Mouse (Mus musculus) stomach, embryonic 16.5 days (tissue): ENCODE results near the gene Ern1. TPM values are rescaled to one million over a fixed set of nuclear protein-coding genes. Genes with fewer than 3 reads are reported as not detected.

Experiments
- ATAC-seq: fragments of 200-750 bp; cut with Nextera tagmentation; 2 replicates; pipeline ENCODE4 v1.8.0; 2017; ENCODE audit warnings: moderate number of reproducible peaks, moderate TSS enrichment; ENCODE audit not compliant: insufficient read depth, low FRiP score
- H3K27ac ChIP-seq: fragments of 300-500 bp; sonication (generic); 2 replicates; pipeline ENCODE4 v1.5.1; 2014; ENCODE audit warnings: low read length
- H3K27me3 ChIP-seq: fragments of 300-500 bp; sonication (generic); 2 replicates; pipeline ENCODE4 v1.6.1; 2014; ENCODE audit warnings: low read length, control low read depth, mixed read lengths; ENCODE audit not compliant: control insufficient read depth, insufficient read depth
- H3K36me3 ChIP-seq: fragments of 300-500 bp; sonication (generic); 2 replicates; pipeline ENCODE4 v1.6.1; 2014; ENCODE audit warnings: low read length; ENCODE audit not compliant: control insufficient read depth, insufficient read depth
- H3K4me1 ChIP-seq: fragments of 300-500 bp; sonication (generic); 2 replicates; pipeline ENCODE4 v1.6.1; 2014; ENCODE audit warnings: low read length, control low read depth, mixed read lengths; ENCODE audit not compliant: control insufficient read depth, insufficient read depth
- H3K4me2 ChIP-seq: fragments of 300-500 bp; sonication (generic); 2 replicates; pipeline ENCODE4 v1.6.1; 2014; ENCODE audit warnings: low read depth, low read length, mixed read lengths
- H3K4me3 ChIP-seq: fragments of 300-500 bp; sonication (generic); replicated peaks from 2 replicates; pipeline ENCODE4 v1.5.1; 2014; ENCODE audit warnings: mild to moderate bottlenecking, low read length
- H3K9ac ChIP-seq: fragments of 300-500 bp; sonication (generic); 2 replicates; pipeline ENCODE4 v1.6.1; 2014; ENCODE audit warnings: low read length
- H3K9me3 ChIP-seq: fragments of 300-500 bp; sonication (generic); replicated peaks from 2 replicates; pipeline ENCODE4 v1.6.1; 2016; ENCODE audit warnings: low read length, control low read depth; ENCODE audit not compliant: control insufficient read depth
- WGBS: fragments of 180-500 bp; shearing (Covaris S2); extraction: QIAGEN DNeasy Blood & Tissue Kit; methylation state at CpG from one replicate; pipeline ENCODE4 v1.1.7; 2014; 5-methylcytosine and 5-hydroxymethylcytosine counted together
- polyA plus RNA-seq: library from polyadenylated mRNA; unstranded; fragments of >200 nt; fragmentation: Nextera tagmentation; extraction: Ambion mirVana; gene quantifications from 2 replicates; pipeline ENCODE4 v1.2.1, GENCODE M21; 2015

The Ern1 gene
- polyA plus RNA-seq, 1 experiment from 2014 or later: 9.4 TPM

DNA sequence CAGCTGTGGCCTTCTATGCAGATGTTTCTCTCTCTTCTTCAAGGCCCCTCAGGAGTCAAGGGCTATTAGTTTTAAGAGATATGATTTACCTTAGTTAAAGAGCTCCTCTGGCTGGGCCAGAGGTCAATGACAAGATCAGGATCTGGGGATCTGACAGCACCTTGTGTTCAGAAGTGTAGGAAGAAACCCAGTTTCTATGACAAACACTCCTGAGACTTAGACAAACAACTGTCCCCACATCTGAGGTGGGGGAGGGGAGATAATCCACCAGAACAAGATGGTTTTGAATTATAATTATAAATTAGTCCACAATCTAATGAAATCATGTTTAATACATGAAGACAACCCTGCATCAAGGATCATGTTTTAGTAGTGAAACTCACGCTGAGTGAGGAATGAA lies 8.9 kb downstream of the Ern1 start:
- Histone ChIP-seq H3K27me3 (no peaks in the 10 kb centered on the region), H3K36me3 (no peaks in the 10 kb centered on the region), H3K4me1 (no peaks in the 10 kb centered on the region), H3K9ac (no peak overlapping the region), H3K27ac (no peak overlapping the region), H3K4me2 (no peak overlapping the region), H3K4me3 (no peak overlapping the region), H3K9me3 (no peaks in the 10 kb centered on the region)
- no peak for ATAC-seq
- 49% methylated on average over 1 of the region's 1 CpGs for WGBS

DNA sequence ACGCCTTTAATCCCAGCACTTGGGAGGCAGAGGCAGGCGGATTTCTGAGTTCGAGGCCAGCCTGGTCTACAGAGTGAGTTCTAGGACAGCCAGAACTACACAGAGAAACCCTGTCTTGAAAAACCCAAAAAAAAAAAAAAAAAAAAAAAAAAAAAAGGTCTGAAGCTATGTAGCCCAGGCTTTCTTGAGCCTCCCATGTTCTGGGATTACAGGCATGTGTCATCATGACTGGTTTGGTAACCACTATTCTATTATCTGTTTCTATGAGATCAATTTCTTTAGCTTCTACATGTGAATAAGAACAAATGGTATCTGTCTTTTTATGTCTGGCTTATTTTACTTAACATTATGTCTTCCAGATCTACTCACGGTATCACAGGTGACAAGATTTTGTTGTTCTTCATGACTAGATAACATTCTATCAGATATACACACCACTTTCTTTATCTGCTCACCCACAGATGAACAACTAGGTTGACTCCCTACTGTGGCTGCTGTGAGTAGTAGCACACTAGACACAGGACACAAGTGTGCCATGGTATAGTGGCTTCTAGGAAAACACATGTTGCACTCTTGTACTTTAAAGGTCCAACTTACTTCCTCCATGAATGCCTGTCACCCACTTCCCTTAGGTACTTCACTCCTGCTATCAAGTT lies 10.0 kb downstream of the Ern1 start:
- no peaks in the 10 kb centered on the region for H3K9me3 ChIP-seq
- H3K4me3 ChIP-seq: no peak overlapping the region
- H3K4me1 ChIP-seq: peaks cover 4% of the 10 kb centered on the region; the same call in 1 of the 2 replicates
- ATAC-seq: no peak
- WGBS: 94% methylated on average over 4 of the region's 4 CpGs
- H3K4me2 ChIP-seq: no peak overlapping the region
- H3K27me3 ChIP-seq: no peaks in the 10 kb centered on the region
- H3K36me3 ChIP-seq: no peaks in the 10 kb centered on the region
- H3K9ac ChIP-seq: no peak overlapping the region
- H3K27ac ChIP-seq: no peak overlapping the region

DNA sequence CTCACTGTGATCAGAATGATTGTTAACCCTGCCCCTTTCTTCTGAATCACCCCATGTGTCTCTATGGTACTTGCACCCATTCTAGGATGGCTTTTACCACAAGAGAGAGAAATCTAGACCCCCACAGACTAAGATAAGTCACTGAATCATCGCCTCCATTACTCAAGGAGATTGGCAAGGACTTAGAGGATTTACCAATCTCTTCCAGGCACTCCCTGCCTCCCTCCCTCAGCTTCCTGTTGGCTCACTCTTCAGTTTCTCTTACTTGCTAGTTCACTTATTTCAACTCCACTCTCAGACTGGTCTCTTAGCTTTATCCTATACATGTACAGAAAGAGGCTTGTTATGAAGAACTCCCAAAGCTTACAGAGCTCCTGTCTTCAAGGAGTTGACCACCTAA lies 12.3 kb downstream of the Ern1 start:
- Histone ChIP-seq H3K4me2 (no peak overlapping the region), H3K4me1 (peaks cover 6% of the 10 kb centered on the region; the same call in 1 of the 2 replicates), H3K27me3 (no peaks in the 10 kb centered on the region), H3K27ac (no peak overlapping the region), H3K9ac (no peak overlapping the region), H3K36me3 (no peaks in the 10 kb centered on the region), H3K4me3 (no peak overlapping the region), H3K9me3 (no peaks in the 10 kb centered on the region)
- no peak for ATAC-seq
- 78% methylated on average over 1 of the region's 1 CpGs for WGBS

DNA sequence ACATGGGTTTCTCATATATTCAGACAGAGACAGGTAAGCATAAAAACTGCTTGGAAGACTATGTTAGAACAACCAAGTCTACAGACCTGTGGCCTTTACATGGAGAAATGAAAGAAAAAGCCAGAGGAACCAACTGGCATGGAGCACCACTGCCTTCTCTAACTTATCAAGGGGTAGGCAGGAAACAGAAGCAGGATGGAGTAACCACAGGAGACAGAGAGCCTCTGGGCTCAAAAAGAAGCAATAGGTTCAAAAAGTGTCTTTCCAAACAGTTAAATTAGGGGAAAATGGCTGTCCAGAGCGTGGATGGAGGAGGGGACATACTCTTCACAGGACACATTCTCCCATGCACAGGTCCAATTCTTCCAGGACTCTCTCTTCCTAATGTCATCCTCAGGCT lies 16.0 kb downstream of the Ern1 start:
- no peak overlapping the region for H3K4me2 ChIP-seq
- peaks cover 6% of the 10 kb centered on the region; the same call in 1 of the 2 replicates for H3K4me1 ChIP-seq
- H3K4me3 ChIP-seq: no peak overlapping the region
- no peaks in the 10 kb centered on the region for H3K9me3 ChIP-seq
- H3K27ac ChIP-seq: no peak overlapping the region
- no peak overlapping the region for H3K9ac ChIP-seq
- no peaks in the 10 kb centered on the region for H3K36me3 ChIP-seq
- 79% methylated on average over 1 of the region's 1 CpGs for WGBS
- no peak for ATAC-seq
- H3K27me3 ChIP-seq: no peaks in the 10 kb centered on the region

DNA sequence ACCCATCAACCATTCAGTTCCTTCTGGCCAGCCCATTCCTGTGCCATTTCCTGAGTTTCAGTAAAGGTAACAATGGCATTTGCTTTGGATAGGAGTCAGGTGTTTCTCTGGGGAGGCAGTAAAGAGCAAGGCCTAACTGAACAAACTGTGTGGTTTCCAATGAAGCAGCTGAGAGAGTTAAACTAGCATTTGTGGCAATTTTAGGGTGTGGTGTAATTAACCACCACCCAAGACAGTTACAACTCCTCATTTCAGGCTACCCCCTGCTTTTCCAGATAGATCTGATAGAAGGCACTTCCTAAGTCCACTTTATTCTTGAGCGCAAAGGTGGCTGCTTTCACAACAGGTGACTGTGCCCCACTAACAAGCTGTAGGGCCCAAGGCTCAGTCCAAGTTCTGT lies 19.1 kb downstream of the Ern1 start:
- Histone ChIP-seq H3K27me3 (no peaks in the 10 kb centered on the region), H3K9me3 (no peaks in the 10 kb centered on the region), H3K27ac (no peak overlapping the region), H3K36me3 (no peaks in the 10 kb centered on the region), H3K4me2 (no peak overlapping the region), H3K9ac (no peak overlapping the region), H3K4me3 (no peak overlapping the region), H3K4me1 (peaks cover 6% of the 10 kb centered on the region; the same call in 1 of the 2 replicates)
- 97% methylated on average over 1 of the region's 1 CpGs for WGBS
- no peak for ATAC-seq

DNA sequence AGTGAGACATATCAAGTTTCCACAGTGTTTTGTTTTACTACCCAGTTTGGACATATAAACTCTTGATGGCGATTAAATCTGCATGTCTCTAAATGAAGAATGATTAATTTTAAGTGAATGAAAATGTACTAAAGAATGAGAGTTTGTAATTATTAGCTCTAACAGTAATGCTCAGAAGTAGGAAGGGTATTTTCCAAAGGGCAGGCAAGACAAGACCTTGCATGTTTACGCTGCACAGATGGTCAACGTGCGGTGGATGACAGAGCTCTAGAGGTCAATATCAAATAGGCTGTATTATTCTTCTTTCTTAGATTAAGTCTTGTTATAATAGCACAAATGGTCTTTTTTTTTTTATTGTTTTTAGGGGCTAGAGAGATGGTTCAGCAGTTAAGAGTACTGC lies 21.7 kb downstream of the Ern1 start:
- Histone ChIP-seq H3K4me2 (no peak overlapping the region), H3K9me3 (no peaks in the 10 kb centered on the region), H3K4me1 (no peaks in the 10 kb centered on the region), H3K27me3 (no peaks in the 10 kb centered on the region), H3K36me3 (no peaks in the 10 kb centered on the region), H3K4me3 (no peak overlapping the region), H3K27ac (no peak overlapping the region), H3K9ac (no peak overlapping the region)
- no peak for ATAC-seq
- WGBS: 73% methylated on average over 4 of the region's 4 CpGs

DNA sequence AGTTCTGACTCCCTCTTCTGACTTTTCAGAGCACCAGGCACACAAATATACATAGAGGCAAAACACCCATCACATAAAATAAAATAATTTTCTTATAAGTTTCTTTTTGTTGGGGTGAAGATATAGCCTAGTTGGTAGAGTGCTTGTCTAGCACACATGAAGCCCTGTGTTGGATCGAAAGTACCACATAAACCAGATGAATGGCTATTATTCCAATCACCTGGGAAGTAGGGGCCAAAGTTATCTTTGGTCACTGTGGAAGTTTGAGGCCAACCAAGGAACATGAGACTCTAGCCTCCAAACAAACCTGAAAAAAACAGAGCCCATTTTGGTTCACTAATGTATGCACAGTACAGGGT lies 22.1 kb downstream of the Ern1 start:
- WGBS: 95% methylated on average over 1 of the region's 1 CpGs
- no peaks in the 10 kb centered on the region for H3K9me3 ChIP-seq
- no peaks in the 10 kb centered on the region for H3K4me1 ChIP-seq
- no peak overlapping the region for H3K4me3 ChIP-seq
- H3K27me3 ChIP-seq: no peaks in the 10 kb centered on the region
- H3K9ac ChIP-seq: no peak overlapping the region
- no peak for ATAC-seq
- no peak overlapping the region for H3K27ac ChIP-seq
- H3K36me3 ChIP-seq: no peaks in the 10 kb centered on the region
- H3K4me2 ChIP-seq: no peak overlapping the region

DNA sequence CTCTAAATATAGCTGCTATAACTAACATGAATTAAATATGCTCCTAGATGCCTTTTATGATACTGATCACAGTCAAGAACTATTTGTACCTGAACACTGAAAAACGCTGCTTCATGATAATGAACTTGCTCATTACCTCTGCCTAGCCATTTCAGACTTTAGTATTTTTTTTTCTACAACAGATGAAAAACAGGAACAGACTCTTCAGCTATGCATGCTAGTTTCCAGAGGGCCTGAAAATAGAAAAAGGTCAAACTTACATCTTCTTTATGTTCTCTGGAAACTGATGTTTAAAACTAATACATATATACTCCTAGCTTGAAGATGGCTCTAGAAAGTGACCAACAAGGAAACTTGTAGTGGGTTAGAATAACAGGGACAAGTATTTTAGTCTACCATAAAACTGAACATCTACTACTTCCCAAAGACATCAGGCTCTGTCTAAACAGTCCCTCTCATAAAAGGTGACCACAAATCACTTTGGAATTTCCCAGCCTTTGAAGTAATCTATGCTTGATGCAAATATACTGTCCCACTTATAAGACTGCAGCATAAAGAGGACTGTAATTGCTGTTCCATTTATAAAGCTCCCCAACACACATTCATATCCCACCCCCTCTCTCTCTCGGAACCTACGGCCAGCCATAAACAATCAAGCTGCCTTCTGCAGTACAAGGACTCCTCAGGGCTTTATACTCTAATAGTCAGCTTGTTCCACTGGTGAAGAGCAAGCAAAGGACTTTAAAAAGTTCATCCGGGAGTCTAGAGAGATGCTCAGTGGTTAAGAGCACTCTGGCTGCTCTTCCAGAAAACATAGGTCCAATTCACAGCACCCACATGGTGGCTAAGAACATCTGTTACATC lies 22.7 kb downstream of the Ern1 start:
- no peaks in the 10 kb centered on the region for H3K27me3 ChIP-seq
- no peak for ATAC-seq
- H3K27ac ChIP-seq: no peak overlapping the region
- no peaks in the 10 kb centered on the region for H3K9me3 ChIP-seq
- no peak overlapping the region for H3K4me3 ChIP-seq
- H3K4me2 ChIP-seq: no peak overlapping the region
- H3K36me3 ChIP-seq: no peaks in the 10 kb centered on the region
- no peaks in the 10 kb centered on the region for H3K4me1 ChIP-seq
- no peak overlapping the region for H3K9ac ChIP-seq
- 67% methylated on average over 4 of the region's 4 CpGs for WGBS

DNA sequence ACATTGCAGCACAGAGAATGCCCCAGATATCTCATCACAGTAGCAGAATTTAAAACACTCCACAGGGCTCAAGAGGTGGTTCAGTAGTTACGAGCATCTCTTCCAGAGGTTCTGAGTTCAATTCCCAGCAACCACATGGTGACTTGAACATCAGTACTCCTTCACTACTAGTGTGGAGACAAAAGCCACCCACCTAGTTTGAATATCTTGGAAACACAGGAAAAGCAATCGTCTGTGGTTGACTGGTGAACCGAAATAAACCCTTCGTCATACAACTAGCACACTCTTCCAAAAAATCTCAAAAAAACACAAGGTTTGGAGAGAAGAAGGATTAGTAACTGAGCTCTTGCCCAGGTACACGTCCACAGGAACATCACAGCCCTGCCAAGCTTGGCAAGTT lies 23.8 kb downstream of the Ern1 start:
- no peak overlapping the region for H3K4me2 ChIP-seq
- ATAC-seq: no peak
- no peak overlapping the region for H3K4me3 ChIP-seq
- H3K27me3 ChIP-seq: no peaks in the 10 kb centered on the region
- no peak overlapping the region for H3K27ac ChIP-seq
- H3K9ac ChIP-seq: no peak overlapping the region
- no peaks in the 10 kb centered on the region for H3K4me1 ChIP-seq
- H3K9me3 ChIP-seq: no peaks in the 10 kb centered on the region
- no peaks in the 10 kb centered on the region for H3K36me3 ChIP-seq
- WGBS: 73% methylated on average over 5 of the region's 5 CpGs
